Mouse (Mus musculus) embryonic fibroblast, embryonic 13.5 days (primary cell): ENCODE data around the gene Snca. TPM values are rescaled to one million over a fixed set of nuclear protein-coding genes. Genes with fewer than 3 reads are reported as not detected.

ENCODE experiments used
- H3K27ac ChIP-seq: 2 replicates; pipeline ENCODE4 v1.5.1; 2012; ENCODE audit warnings: low read length, control low read depth, inconsistent platforms; ENCODE audit not compliant: insufficient read depth
- H3K4me1 ChIP-seq: 2 replicates; pipeline ENCODE4 v1.6.1; 2011; ENCODE audit warnings: low read length; ENCODE audit not compliant: control insufficient read depth, insufficient read depth
- H3K4me3 ChIP-seq: 2 replicates; pipeline ENCODE4 v1.5.1; 2011; ENCODE audit warnings: mild to moderate bottlenecking, control low read depth, low read length; ENCODE audit not compliant: insufficient read depth
- CTCF ChIP-seq: IDR thresholded peaks from 2 replicates; pipeline ENCODE4 v1.5.1; 2011; ENCODE audit warnings: mild to moderate bottlenecking, control low read depth, low read length, moderate library complexity, borderline replicate concordance; ENCODE audit not compliant: insufficient read depth
- POLR2A ChIP-seq: IDR thresholded peaks from 2 replicates; pipeline ENCODE4 v1.6.1; 2011; ENCODE audit warnings: low read depth, mild to moderate bottlenecking, control low read depth, low read length, moderate library complexity
- polyA plus RNA-seq: library from polyadenylated mRNA; stranded (reverse); fragments of >200 nt; gene quantifications from 2 replicates; pipeline ENCODE4 v1.2.4, GENCODE M21; 2011; ENCODE audit warnings: low read depth; ENCODE audit not compliant: missing spikeins, insufficient read length

Gene Snca
- 1.0 and 1.8 TPM in 2 replicates for polyA plus RNA-seq

GRCm38 (mm10) chr6:60829282-60829891 lies at the start of gene Snca:
TSS of gene Snca (minus strand) at chr6:60829855.
- Histone ChIP-seq H3K27ac (no peak within 1 kb of the TSS), H3K4me3 (peak within 1 kb of the TSS; percentile 44)
- no peak for TF ChIP-seq POLR2A

GRCm38 (mm10) chr6:60870126-60870525 lies 40.5 kb upstream of the Snca start:
- Histone ChIP-seq H3K4me3 (no peak overlapping the region), H3K27ac (no peak overlapping the region), H3K4me1 (no peaks in the 10 kb centered on the region)
- TF ChIP-seq POLR2A, result no peak
- no peak for TF ChIP-seq CTCF

More at GRCm38 (mm10) chr6:60829282-60829891, at the start of gene Snca:
- H3K4me1 ChIP-seq, result peaks cover 3% of the 10 kb centered on the region; the same call in 1 of the 2 replicates

- Histone ChIP-seq H3K27ac (no peak overlapping the region), H3K4me3 (no peak overlapping the region), H3K4me1 (no peaks in the 10 kb centered on the region)
- no peak for TF ChIP-seq POLR2A
- no peak for TF ChIP-seq CTCF
Measured at GRCm38 (mm10) chr6:60856599-60856998, 26.9 kb upstream of the Snca start.

- no peak overlapping the region for H3K27ac ChIP-seq
- H3K4me1 ChIP-seq, result no peaks in the 10 kb centered on the region
- no peak overlapping the region for H3K4me3 ChIP-seq
- TF ChIP-seq POLR2A, result no peak
- no peak for TF ChIP-seq CTCF
Measured at GRCm38 (mm10) chr6:60851690-60852089, 22.0 kb upstream of the Snca start.

GRCm38 (mm10) chr6:60828429-60829264 lies 1.0 kb downstream of the Snca start:
- no peak for TF ChIP-seq CTCF
- TF ChIP-seq POLR2A, result peak; percentile 77
- Histone ChIP-seq H3K4me1 (peaks cover 3% of the 10 kb centered on the region; the same call in 1 of the 2 replicates), H3K4me3 (peak overlapping the region; percentile 44), H3K27ac (no peak overlapping the region)

GRCm38 (mm10) chr6:60828047-60828428 lies 1.6 kb downstream of the Snca start:
- Histone ChIP-seq H3K4me1 (peaks cover 3% of the 10 kb centered on the region; the same call in 1 of the 2 replicates), H3K4me3 (peak overlapping the region; percentile 44), H3K27ac (no peak overlapping the region)
- TF ChIP-seq CTCF (no peak), POLR2A (no peak)

GRCm38 (mm10) chr6:60827290-60827689 lies 2.4 kb downstream of the Snca start:
- Histone ChIP-seq H3K4me3 (no peak overlapping the region), H3K4me1 (peaks cover 3% of the 10 kb centered on the region; the same call in 1 of the 2 replicates), H3K27ac (no peak overlapping the region)
- TF ChIP-seq CTCF, result no peak
- TF ChIP-seq POLR2A, result no peak

GRCm38 (mm10) chr6:60819272-60819671 lies 10.4 kb downstream of the Snca start:
- Histone ChIP-seq H3K27ac (no peak overlapping the region), H3K4me3 (no peak overlapping the region), H3K4me1 (0 out of 2 replicates have a peak, but pooled peaks cover 2% of the 10 kb centered on the region)
- TF ChIP-seq CTCF, result no peak
- TF ChIP-seq POLR2A, result no peak

- H3K27ac ChIP-seq, result no peak overlapping the region
- peaks cover 3% of the 10 kb centered on the region; the same call in 1 of the 2 replicates for H3K4me1 ChIP-seq
- TF ChIP-seq POLR2A (no peak), CTCF (no peak)
- no peak overlapping the region for H3K4me3 ChIP-seq
Measured at GRCm38 (mm10) chr6:60813516-60813915, 16.1 kb downstream of the Snca start.

- H3K4me1 ChIP-seq, result peaks cover 2% of the 10 kb centered on the region; the same call in 1 of the 2 replicates
- H3K27ac ChIP-seq, result no peak overlapping the region
- TF ChIP-seq CTCF (no peak), POLR2A (no peak)
- H3K4me3 ChIP-seq, result no peak overlapping the region
Measured at GRCm38 (mm10) chr6:60798266-60798665, 31.4 kb downstream of the Snca start.
